Mouse (Mus musculus) liver, adult 2 months (tissue): ENCODE measurements at regions not wholly inside any gene's neighbourhood (a gene's known extent, or its start where the extent isn't known, plus 50 kb on each side); places are given as distances from the start of the nearest gene placed in this dataset.

Experiments
- CTCF ChIP-seq: fragments of 200-500 bp; IDR thresholded peaks from 2 replicates; pipeline ENCODE4 v1.5.1; 2011; ENCODE audit warnings: low read depth, low read length, control low read depth
- POLR2A ChIP-seq: fragments of 200-500 bp; IDR thresholded peaks from 2 replicates; pipeline ENCODE4 v1.6.1; 2011; ENCODE audit warnings: low read length, control low read depth; ENCODE audit not compliant: insufficient read depth; ENCODE audit errors: extremely low read depth

DNA sequence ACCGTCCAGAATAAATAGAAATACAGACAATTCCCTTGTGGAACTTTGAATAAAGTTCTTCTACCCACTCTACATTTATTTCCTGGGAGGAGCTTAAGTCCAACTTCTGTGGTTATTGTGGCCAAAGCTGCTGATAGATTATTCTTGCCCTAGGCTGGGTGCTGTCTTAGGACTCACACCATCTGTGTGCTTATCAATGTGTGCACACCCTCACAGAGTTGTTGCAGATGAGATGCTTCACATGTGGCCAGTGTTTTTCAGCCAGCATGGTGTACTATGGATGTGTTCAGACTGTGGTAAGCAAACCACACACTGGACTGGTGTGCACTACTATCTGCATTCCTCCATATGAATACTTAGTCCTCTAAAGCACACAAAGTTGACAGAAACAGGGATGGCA is 60.6 kb upstream of the 4931417E11Rik start:
- TF ChIP-seq CTCF (no peak), POLR2A (no peak)
